Mouse (Mus musculus): Measurements from ENCODE around the gene Man1a.

DNA sequence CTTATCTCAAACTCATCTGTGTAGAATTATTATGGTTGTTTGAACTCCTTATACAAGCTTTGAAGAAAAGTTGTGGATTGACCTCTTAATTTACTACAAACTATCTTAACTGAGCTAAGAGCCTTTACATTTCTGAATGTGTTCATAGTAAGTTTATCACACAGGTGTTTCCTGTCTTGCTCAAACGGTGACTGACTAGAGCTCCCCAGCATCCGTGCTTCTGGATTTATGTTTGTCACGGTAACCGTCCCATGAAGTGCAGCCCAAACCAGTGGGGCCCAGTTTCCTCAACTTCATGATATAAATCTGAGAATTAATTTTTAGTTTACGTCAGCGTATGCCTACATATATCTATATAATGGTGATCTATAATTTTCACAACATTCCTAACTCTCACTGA, 67.3 kb downstream of the Man1a start:
- TF ChIP-seq CTCF (IDR thresholded peaks at IDR 0.05; ENCODE audit: low read depth) (no peak), EP300 (IDR thresholded peaks at IDR 0.05; ENCODE audit: low read depth) (no peak)

Data from heart, postnatal 0 days (tissue).